Mouse (Mus musculus): ENCODE data around the gene Fosb.

Gene Fosb

DNA sequence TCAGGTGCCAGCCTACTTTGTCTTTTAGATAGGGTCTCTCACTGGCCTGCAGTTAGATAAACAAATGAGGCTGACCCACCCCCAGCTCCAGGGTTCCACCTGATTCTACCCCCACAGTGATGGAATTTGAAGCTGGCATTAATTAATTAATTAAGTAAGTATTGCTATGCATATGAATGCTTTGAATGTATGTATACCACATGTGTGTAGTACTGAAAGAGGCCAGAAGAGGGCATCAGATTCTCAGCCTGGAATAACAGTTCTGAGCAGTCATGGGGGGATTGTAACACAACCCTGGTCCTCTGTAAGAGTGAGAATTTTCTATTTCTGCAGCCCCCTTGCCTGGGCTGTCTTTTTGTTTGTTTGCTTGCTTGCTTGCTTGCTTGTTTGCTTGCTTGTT is 18.6 kb upstream of the Fosb start:
- no peak for DNase-seq

DNA sequence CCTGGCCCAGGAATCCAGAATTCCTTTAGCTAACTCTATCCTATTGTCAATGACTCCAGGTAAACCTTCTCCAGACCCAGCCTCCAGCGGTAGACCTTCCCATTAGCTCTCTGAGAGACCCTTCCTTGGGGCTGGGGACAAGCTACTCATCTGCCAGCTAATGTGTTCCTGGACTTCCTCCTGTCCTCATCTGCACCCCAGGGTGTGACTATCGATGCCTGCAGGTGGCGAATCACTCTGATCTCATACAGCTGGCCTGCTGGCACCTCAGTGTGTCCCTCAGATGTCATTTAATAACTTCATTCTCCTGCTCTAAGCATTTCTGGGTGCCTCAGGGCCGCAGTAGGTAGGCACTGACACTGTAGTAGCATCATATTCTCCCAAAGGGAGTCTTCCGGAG is 17.9 kb upstream of the Fosb start:
- no peak for DNase-seq

DNA sequence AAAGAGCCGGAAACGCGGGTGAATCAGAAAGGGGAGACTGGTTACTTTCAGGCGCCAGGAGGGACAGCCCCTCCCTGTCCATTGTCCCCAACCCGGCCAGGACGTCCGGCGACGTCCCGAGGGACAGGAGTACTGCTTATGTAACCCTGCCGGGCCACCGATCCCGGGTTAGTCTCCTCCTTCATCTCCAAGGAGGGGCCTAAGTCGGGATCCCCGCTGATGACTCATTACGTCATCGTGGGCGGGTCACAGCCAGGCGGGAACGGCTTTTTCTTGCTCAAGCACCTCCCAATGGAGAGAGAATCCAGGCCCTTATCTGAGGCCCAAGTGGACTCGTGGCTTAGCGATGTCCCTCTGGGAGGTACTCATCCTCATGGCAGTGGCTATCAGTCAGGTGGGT is 17.3 kb upstream of the Fosb start:
- peak; percentile 79 to 83 for DNase-seq

DNA sequence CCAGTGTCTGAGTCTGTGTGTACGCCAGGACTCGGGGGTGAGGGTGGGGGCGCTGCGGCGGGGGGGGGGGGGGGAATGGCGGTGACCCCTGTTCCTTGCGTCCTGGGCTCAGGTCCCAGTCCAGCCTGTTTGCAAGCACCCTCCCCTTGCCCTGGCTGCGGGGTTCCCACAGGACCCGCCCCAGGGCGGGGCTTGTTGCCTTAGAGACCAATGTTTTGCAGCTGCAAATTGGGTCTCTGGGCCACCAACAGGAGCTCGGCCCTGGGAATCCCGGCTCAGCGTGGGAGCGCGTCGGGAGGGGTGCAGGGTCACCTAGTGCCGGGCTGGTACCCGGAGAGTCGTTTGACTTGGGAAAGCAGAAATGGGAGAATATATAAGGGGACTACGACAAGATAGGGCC is 16.5 kb upstream of the Fosb start:
- DNase-seq = peak; percentile 55 to 70

DNA sequence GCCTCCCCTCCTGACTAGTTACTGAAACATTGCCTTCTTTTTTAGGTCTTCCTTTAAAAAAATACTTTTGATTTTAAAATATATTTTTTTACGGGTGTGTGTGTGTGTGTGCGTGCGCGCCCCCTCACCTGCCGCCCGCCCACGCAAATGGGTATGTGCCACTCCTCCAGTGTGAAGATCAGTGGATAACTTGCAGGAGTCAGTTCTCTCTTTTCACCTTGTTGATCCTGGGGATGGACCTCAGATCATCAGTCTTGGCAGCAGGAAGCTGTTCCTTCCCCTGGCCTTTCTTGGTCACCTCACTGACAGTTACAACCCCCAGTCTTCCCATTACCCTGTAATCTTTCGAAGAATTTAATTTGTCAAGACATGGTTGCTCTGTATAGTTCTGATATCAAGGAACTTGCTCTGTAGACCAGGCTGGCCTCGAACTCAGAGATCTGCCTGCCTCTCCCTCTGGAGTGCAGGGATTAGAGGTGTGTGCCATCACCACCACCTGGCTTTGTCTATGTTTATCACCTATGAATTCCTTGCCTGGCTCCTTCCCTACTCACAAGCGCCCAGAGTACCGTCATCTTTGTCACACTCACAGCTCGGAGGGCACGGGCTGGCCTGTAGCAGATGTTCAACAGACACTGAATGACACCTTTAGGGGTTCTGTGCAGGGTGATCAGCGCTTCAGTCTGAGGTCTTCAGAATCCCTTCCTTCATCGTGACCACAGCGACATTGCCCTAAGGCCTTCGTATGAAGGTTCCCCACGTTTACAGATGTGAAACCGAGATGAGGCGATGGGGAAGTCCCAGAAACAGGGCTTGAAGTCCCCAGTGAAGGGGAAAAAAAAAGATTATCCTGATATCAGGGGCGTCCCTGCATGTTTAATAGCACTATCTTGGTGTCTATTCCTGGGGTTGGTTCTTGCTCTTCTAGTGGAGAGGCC is 15.7 kb upstream of the Fosb start:
- DNase-seq = no peak

DNA sequence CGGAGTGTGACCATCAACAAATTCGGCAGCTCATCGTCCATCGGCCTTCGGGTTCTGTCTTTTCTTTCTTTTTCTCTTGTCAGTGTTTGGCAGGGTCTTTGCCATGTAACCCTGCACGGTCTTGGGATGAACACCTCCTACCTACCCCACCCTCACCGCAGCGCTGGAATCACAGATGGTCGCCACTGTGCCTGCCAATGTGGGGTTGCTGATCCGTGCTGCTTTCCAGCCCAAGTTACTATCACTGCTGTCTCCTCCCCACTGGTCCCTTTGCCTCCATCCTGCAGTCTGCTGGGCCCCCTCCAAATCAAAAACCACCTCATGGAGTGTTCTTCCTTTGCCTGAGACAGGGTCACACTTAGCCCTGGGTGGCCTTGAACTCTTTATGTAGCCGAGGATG is 14.4 kb upstream of the Fosb start:
- no peak for DNase-seq

DNA sequence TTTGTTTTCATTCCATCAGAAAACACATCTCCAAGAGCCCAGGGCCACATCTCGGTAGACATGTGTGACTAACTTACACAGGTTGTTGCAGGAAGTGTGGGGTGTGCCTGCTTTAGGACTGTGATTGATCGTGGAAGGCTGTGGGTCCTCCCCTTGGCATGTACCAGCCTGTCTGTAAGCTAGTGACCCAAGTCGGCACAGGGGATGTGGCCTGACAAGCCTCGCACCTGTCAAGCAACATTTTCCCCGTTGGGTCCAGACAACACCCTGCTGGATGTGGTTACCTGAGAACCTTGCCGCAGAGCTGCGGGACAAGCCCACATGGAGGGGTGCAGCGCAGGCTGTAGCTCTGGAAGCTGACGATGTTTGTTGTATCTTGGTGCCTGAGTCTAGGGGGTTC is 12.6 kb upstream of the Fosb start:
- DNase-seq = no peak

DNA sequence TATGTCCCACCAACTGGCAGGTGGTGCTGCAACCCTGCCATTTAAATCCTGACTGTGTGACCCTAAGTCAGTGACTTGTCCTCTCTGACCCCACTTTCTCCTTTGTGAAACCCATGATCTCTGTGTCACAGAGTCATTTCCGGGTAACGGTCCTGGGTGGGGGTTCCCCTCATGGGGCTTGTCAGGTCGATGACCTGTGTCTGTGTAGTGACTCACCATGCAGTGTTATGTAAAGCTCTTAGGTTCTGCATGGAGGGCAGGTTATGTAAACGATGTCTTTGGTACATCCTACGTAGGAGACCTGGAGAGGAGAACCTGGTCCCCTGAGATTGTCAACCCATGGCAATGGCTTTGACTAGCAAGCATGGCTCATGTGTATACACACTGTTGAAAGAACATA is 11.6 kb upstream of the Fosb start:
- no peak for DNase-seq

DNA sequence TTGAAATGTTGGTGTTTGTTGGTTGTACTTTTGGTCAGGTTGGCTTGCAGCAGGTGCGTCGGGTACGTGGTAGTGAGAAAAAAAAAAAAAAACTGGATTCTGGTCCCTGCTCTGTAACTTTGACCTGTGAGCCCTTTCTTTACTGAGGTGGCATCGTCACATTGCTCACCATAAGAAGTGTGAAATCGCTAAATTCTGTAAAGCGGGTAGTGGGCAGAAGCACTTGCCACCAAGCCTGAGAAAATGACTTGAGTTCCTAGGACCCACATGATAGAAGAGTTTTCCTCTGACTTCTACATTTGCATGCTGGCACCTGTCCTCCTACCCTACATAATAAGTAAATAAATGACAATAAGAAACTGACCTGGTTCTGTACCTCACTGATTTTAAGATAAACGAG is 10.8 kb upstream of the Fosb start:
- DNase-seq = no peak

DNA sequence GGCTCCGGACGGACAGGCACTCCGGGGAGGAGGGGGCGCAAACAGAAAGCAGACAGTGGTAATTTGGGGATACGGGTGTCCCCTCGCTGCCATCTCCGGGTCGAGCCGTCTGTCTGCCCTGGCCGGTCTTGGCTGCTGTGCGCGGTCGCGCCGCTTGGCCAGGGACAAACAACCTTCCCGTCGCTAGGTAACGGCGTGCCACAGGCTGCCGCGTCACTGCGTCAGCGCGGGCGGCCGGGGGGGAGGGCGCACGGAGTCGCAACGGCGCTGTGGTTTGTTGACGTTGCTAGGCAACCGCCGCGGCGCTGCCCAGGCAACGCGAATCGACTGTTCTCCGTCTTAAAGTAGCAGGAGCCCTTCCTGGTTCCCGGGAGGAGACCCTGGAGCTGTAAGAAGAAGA is 10.1 kb upstream of the Fosb start:
- DNase-seq = peak; percentile 91 to 95

DNA sequence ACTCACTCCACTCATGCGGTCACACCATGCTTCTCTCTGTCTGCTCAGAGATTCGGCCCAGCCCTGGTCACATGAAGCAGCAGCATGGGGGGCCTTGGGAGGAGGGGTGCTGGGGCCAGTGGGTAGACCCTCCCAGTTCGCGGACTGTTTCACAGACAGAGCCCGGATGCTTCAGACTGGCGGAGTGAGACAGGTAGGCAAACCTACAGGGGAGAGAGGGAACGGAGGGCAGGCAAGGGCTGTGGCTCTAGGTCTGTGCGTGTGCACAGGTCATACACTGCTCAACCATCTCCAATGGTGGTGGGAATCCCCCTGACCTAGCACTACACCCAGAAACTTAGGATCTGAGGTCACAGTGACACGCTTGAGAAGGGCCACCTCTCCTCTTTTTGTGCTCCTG is 9.6 kb upstream of the Fosb start:
- no peak for DNase-seq

DNA sequence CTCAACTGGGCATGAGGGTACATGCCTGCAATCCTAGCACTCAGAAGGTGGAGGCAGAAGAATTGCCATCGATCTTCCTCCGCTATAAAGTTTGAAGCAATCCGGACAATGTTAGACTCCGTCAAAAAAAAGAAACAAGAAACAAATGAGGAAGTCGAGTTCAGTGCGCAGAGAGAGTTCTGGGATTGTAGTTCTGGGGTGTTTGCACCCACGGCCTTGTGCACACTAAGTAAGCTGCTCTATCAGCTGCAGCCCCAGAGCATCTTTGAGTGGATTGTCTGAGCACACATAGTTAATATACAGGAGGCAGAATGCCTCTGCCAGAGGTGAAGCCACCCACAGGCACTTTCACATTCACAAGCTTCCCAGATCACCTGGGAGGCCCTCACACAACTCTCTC is 8.8 kb upstream of the Fosb start:
- no peak for DNase-seq

DNA sequence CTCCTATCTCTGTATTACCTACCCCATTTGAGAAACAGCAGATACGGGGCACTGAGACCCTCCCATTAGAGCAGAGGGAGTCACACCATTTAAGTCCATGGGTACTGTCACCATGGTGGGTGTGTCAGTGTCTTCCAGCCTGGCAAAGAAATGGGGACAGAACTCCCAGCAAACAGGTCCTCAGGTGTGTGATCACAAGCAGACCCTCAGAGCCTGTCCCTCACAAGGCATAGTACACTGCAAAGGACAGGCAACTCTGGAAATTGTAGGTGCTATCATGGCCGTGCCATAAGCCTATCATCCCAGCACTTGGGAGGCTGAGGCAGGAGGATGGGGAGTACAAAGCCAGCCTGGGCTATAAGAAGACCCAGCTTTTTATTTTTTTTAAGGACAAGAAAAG is 8.3 kb upstream of the Fosb start:
- no peak for DNase-seq

DNA sequence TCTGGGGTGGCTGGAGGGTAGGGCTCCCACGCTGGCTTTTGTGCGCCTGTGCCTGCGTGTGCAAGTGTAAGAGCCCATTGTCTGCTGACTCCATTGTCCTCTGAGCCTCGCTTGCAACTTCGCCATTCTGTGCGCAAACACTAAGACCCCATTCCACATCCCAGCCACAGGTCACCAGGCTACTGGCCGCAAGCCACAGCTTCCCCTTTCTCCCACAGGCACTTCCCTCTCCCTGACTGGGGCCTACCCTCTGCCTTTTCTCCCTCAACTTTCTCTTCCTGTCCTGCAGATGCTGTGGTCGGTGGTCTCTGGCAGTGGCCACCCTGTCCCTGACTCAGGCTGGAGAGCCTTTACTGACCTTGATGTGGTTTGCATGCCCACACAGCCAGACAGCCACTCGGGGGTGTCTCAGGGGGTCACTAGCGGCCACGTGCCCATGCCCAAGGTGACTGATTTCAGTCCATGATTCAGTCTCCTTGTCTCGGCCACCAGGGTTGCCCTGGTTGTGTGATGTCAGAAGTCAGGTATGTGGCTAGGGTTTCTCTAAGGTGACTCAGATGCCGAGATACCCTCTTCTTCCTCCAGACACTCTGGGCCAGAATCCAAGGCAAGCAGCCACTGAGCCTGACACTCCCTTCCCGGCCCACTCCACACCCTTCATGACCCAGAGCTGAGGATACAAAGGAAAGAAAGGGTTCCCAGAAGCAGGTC is 6.8 kb upstream of the Fosb start:
- no peak for DNase-seq

DNA sequence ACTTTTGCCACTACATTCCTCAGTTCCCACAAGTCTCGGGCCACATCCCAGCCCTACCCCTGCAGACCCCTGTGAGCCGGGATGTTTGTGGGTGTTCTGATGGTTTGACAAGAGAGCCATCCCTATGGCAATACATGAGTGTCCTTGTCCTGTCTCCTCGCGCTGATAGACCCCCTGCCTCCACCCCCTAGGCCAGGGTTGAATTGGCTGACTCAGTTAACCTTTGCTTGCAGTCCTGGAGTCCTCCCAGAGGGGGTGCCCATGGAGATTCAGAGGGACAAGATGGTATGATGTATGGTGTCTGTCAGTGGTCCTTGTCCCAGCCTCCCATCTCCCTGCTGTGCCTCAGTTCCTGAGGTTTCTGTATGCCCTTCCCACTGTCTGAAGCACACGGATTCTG is 4.2 kb upstream of the Fosb start:
- no peak for DNase-seq

DNA sequence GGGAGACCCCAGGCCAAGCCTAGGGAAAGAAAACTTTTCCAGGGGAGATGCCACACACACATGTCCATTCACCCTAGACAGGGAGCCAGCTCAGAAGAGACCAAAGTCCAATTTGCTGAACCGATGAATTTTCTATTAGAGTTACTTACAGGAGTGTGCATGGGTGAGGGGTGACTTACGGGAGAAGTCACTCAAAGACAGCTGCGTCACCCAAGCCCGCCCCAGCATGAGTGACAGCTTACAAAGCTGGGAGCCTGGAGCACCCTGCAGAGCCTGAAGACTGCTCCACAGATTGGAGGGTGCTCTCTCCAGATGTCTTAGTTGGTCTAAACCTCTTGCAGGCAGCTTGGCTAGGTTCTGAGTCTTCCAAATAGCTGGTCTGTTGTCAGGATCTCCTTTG is 2.1 kb upstream of the Fosb start:
- no peak for DNase-seq

DNA sequence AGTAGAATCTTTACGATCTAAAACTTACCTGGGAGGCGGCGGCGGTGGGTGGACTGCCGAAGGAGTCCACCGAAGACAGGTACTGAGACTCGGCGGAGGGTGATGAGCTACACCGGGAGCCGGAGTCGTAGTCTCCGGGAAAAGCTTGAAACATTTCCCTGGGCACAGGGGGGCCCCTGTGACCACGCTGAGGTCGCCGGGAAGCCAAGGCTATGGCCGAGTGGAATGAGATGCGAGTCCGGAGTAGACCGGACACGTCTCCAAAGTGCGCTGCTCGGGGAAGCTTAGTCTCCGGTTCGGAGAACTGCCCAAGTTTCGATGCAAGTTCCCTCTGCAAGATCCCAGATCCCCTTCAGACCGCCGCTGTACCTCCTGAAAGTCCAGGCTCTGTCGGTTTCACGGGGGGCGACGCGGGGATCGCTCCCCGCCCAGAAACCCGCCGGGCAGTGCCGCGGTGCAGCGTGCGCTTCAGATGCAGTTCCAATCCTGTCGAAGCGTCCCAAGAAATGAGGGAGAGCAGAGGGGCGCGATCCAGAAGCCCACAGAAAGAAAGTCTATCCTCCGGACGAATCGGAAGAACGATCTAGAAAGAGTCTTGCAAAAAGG is 470 bp downstream of the Fosb start:
- DNase-seq = no peak

DNA sequence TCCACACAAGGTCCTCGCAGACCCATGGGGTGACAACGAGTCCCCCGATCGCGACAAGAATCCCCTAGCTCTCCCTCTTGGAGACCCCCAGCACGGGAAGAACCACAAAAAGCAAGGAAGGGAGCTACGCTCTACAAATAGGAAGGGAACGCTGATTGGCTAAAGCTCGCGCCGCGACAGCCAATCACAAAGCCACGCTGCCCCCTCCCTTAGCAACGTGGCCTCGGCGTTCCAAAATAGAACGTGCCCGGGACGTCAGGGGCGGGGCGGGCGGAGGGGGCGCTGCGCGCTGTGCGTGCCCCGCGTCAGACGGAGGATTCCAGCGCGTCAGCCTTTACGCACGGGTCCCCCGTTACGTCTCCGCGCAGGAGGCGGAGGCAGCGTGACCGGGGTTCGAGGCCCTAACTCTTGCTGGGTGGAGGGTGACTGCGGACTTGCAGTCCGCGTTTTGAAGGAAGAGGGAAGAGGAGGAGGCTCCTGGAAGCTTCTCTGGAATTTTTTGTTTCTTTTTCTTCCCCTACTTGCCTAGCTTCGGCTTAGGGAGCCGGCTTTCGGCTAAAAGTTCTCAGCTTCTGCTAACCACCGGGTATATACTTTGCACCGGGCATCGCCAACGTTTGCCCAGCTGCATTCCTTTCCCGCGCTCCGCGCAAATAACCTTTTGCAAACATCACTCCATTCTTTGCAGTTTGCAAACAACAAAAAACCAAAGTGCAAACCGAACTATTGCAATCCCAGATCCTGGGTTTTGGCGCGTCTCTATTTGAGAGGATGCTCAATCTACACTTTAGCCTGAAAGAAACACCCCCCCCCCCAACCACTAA is 1.2 kb downstream of the Fosb start:
- peak; percentile 94 to 98 for DNase-seq

DNA sequence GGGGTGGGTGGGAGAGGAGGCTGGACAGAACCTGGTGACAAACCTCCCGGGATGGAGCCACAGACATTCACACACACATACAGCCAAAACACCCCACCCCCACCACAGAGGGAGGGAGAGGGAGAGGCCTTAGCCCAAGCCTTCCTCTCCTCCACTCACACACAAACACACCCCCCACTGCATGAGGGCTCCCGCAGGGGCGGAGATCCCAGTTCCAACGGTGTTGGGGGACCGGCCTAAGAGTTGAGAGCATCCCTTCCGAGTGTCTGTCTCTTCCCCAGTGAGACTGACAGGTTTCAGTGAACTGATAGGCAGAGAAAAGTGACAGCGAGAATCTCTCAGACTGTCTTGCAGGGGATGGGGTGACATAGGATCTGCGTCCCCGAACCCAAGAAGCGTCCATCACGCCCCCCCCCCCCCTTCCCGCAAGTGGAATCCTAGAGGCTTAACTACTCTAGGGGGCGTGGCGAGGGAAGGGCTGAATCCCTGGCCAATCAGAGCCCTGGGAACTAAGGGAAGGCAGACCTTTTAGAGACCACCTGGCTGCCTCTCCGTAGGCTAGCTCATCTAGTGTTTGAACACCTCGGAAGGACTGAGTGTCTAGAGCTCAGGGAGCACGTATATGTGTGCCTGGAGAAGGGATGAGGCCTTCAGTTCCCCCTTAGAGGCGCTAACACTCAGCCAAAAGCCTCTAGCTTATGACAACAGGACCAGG is 2.0 kb downstream of the Fosb start:
- peak; percentile 74 to 76 for DNase-seq

DNA sequence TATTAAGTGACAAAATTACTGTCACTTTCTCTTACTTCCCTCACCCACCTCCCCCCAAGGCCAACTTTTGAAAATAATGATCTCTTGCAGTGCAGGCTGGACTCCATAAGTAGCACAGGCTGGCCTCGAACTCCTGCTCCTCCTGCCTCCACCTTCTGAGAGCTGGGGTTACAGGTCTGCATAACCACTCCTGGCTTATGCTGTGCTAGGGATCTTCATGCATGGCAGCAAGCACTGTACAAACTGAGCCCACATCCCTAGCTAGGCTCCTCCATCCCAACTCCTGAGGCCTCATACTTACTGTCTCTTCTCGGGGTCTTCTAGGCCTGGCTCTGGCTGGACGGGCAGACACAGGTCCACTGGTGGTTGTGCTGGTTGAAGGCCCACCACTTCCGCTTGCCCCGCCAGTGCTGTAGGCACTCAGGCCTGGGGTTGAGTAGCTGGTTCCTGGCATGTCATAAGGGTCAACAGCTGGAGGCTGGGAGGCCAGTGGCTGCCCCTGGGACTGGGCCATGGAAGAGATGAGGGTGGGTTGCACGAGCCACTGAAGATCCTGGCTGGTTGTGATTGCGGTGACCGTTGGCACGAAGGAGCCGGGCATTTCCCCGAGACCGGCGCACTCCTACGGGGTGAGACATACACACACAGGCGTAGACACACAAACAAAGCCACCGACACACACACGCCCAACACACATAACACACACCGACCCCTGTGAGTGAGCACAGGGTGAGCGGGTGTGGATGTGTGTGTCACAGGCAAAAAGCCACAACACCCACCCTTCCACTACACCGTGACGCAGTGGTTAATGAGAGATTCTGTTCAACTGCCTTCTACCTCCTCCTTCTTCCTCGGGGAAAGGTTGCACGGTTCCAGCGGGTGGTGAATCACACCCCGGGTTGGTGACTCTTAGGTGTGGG is 2.8 kb downstream of the Fosb start:
- no peak for DNase-seq

Data from cerebellum, postnatal 36 days (tissue).